Mouse (Mus musculus): ENCODE measurements at regions not wholly inside any gene's neighbourhood (a gene's known extent, or its start where the extent isn't known, plus 50 kb on each side); places are given as distances from the start of the nearest gene placed in this dataset.
"Not testable (repeated sequence)": the region's sequence is repeated elsewhere in the genome, so short reads cannot be mapped to it uniquely, and the experiment has no call there.

DNA sequence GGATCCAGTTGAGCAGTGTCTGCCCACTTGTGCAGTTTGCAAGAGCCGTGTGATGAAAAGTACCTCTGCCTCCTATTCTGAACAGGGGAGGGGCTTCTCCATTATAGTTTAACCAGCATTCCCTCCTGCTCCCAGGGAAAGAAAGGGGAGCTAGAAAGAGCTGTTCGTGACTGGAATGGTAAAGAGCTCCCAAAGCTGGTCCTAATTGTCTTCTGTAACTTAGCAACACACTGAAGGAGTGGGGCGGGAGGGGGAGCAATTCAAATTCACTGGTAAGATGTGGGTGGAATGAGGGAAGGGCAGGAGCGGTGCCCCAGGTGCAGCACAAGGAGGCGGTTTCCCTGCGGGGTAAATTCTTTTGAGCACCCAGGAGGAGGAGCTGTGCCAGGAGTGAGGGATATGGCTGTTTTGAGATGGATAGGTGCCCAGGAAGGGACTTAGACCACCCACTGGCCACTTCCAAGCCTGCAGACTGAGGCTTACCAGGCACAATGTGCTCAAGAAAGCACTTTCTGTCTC, 79.5 kb upstream of the Spata13 start:
- Histone ChIP-seq H3K27ac (peak overlapping the region; percentile 90), H3K9me3 (replicated peaks) (no peaks in the 10 kb centered on the region), H3K36me3 (no peaks in the 10 kb centered on the region), H3K4me3 (replicated peaks) (no peak overlapping the region), H3K4me1 (peaks cover 42% of the 10 kb centered on the region), H3K4me2 (0 out of 2 replicates have a peak overlapping the region, but pooled peaks have one; percentile 14), H3K27me3 (no peaks in the 10 kb centered on the region), H3K9ac (no peak overlapping the region)
- ATAC-seq (replicated peaks; ENCODE audit: low FRiP score), result peak; percentile 89
- WGBS, result 24% methylated on average over 6 of the region's 6 CpGs

- 31% methylated on average over 5 of the region's 5 CpGs for WGBS
- peak overlapping the region; percentile 68 for H3K27ac ChIP-seq
These were observed 77.3 kb upstream of the Spata13 start for GRCm38 (mm10) chr14:60556541-60556940.

DNA sequence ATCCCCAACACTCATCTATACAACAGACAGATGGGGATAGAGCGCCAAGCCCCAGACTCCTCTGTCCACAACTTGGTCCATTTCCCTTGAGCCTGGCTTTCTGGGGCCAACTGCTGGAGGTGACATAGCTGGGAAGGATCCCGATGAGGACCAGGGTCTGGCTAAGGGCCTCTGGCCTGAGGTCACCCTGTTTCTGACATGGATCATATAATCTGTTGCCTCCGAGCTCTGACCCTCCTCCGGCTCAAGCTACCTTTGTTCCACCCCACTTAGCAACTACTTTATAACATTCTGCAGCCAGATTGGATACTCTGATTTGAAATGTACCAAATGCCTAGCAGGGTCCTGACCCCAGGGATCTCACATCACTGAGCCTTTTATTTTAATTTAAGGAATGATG, 76.8 kb upstream of the Spata13 start:
- Histone ChIP-seq H3K9ac (no peak overlapping the region), H3K36me3 (no peaks in the 10 kb centered on the region), H3K27me3 (no peaks in the 10 kb centered on the region), H3K4me2 (no peak overlapping the region), H3K4me1 (peaks cover 42% of the 10 kb centered on the region), H3K9me3 (replicated peaks) (no peaks in the 10 kb centered on the region), H3K4me3 (replicated peaks) (no peak overlapping the region), H3K27ac (peak overlapping the region; percentile 68)
- 35% methylated on average over 4 of the region's 4 CpGs for WGBS
- ATAC-seq (replicated peaks; ENCODE audit: low FRiP score), result no peak

More at GRCm38 (mm10) chr14:60556541-60556940, 77.3 kb upstream of the Spata13 start:
- H3K9me3 ChIP-seq (replicated peaks), result no peaks in the 10 kb centered on the region
- H3K4me2 ChIP-seq, result no peak overlapping the region
- H3K4me1 ChIP-seq, result peaks cover 42% of the 10 kb centered on the region
- no peaks in the 10 kb centered on the region for H3K27me3 ChIP-seq
- H3K36me3 ChIP-seq, result no peaks in the 10 kb centered on the region
- no peak overlapping the region for H3K4me3 ChIP-seq (replicated peaks)
- ATAC-seq (replicated peaks; ENCODE audit: low FRiP score), result no peak
- H3K9ac ChIP-seq, result no peak overlapping the region

GRCm38 (mm10) chr14:60559376-60559775, 74.4 kb upstream of the Spata13 start:
- peak overlapping the region; percentile 9; the same call in 1 of the 2 replicates for H3K27ac ChIP-seq
- H3K36me3 ChIP-seq, result no peaks in the 10 kb centered on the region
- no peak overlapping the region for H3K9ac ChIP-seq
- peaks cover 32% of the 10 kb centered on the region for H3K4me1 ChIP-seq
- H3K9me3 ChIP-seq (replicated peaks), result no peaks in the 10 kb centered on the region
- 75% methylated on average over 5 of the region's 5 CpGs for WGBS
- ATAC-seq (replicated peaks; ENCODE audit: low FRiP score), result no peak
- H3K27me3 ChIP-seq, result no peaks in the 10 kb centered on the region
- H3K4me2 ChIP-seq, result no peak overlapping the region
- no peak overlapping the region for H3K4me3 ChIP-seq (replicated peaks)

GRCm38 (mm10) chr14:60559826-60560529, 73.8 kb upstream of the Spata13 start:
- Histone ChIP-seq H3K36me3 (no peaks in the 10 kb centered on the region), H3K4me3 (replicated peaks) (no peak overlapping the region), H3K27me3 (no peaks in the 10 kb centered on the region), H3K27ac (no peak overlapping the region), H3K9ac (no peak overlapping the region), H3K9me3 (replicated peaks) (no peaks in the 10 kb centered on the region), H3K4me1 (peaks cover 27% of the 10 kb centered on the region), H3K4me2 (no peak overlapping the region)
- WGBS, result 80% methylated on average over 13 of the region's 13 CpGs
- ATAC-seq (replicated peaks; ENCODE audit: low FRiP score), result peak; percentile 22; the same call in 1 of the 2 replicates

GRCm38 (mm10) chr14:60576281-60576680, 57.5 kb upstream of the Spata13 start:
- no peak overlapping the region for H3K27ac ChIP-seq
- no peaks in the 10 kb centered on the region for H3K27me3 ChIP-seq
- no peaks in the 10 kb centered on the region for H3K4me1 ChIP-seq
- no peak overlapping the region for H3K4me3 ChIP-seq (replicated peaks)
- H3K4me2 ChIP-seq, result no peak overlapping the region
- ATAC-seq (replicated peaks; ENCODE audit: low FRiP score), result no peak
- H3K36me3 ChIP-seq, result no peaks in the 10 kb centered on the region
- WGBS, result 67% methylated on average over 5 of the region's 5 CpGs
- H3K9me3 ChIP-seq (replicated peaks), result no peaks in the 10 kb centered on the region
- H3K9ac ChIP-seq, result no peak overlapping the region

GRCm38 (mm10) chr14:60580131-60580530, 53.7 kb upstream of the Spata13 start:
- not testable (repeated sequence) for ATAC-seq (replicated peaks; ENCODE audit: low FRiP score); H3K27me3 ChIP-seq; H3K4me3 ChIP-seq (replicated peaks); H3K9me3 ChIP-seq (replicated peaks); H3K27ac ChIP-seq; H3K4me2 ChIP-seq; H3K4me1 ChIP-seq; H3K9ac ChIP-seq; H3K36me3 ChIP-seq

Measured in kidney, embryonic 15.5 days (tissue).